Mouse (Mus musculus): ENCODE data around the gene Hoxd8.

Gene Hoxd8

DNA sequence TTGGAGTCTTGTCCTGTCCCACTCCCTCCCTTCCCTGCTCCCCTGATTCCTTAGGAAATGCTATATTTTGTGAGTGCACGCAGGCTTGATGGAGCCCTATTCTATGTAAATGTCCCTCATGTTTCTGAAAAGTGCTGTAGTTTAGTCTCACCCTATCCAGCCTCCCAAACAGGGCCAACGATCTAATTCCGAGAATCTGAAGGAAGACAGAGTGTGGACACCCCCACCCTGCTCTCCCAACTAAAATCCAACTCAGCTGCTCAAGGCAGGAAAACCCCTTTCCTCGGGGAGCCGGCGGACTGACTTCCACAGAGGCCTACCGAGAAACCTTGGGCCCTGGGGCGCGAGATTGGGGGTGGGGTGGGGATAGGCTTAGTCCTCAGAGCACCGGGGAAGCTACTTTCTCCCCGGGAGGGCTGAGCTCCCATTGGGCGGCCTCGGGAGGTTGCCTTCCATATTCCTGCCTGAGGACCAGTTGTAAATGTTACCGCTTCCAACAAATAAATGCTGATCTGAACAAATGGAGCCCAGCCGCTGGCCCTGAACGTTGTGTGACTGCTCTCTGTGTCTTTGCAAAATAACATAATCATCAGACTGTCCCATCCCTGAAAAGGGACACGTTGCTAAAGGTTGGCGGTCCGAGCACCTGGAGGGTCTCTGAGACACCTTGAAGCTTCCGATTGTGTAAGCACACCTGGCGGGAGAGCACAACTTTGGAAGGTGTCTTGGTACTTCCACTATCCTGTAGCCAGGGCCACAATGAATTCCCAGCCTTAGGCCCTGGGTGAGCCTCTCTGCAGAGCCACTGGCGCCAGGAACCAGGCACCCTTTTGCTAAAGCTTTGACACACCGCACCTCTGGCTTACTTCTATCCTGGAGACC is 4.5 kb upstream of the Hoxd8 start:
- DNase-seq: no peak

DNA sequence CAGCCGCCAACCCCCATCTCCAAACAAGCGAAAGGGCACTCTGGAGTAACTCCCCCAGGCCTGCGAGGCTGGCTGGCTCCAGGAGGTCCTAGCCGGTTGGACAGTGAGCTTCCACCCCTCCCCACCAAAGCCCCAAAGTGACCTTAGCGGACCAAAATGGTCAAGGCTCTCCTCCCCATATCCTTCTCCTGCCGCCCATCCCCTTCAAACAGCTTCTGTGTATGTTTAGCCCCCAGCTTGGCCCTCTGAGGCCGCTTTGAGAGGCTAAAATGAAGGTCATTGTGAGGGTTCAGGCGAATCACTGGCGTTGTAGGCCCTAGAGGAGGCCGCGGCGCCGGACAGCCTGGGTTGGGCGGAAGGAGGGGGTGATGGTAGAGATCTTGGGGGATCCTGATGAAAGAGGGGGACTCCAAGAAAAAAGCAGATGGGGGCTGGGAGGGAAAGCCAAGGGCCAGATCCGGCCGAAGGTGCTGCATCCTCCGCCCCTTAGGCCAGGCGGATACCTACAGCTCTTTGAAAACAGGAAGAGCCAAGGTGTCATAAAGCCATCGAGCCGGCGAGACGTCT is 3.8 kb upstream of the Hoxd8 start:
- DNase-seq: no peak

DNA sequence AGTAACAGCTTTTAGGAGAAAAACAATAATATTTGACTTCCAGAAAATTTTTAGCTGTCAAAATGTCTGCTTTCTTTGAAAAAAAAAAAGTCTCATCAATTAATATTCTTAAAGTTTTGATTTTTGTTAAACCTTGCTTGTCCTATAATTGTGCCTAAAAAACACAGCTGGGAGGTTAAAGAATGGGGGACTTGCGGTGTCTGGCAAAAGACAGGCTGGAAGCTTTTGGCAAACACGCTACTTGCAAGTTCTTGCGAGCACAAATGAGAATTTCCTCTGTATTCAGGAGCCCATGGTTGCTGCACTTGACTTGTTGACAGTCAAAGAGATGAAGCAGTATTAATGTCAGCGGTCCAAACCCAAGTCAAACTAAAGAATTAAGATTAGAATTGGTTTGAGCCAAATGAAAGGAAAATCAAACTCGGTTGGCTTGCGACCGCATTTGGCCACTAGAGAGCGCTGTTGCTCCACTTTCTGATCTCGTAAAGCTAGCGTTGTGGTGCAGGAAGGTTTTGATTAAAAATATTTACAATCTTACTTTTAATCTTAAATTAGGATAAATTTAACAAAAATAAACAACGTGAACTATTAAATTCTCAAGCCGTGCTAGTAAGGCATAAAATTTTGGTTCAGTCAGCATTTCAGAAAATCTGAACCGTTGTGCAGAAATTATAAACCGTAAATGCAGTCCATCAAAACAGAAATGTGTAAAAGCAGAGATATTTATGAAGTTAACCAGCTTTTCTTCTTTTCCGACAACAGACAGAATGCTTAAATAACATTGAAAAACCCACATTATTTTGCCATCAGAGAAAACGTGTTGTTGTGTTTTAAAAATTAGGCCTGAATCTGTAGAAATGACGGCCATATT is 2.2 kb upstream of the Hoxd8 start:
- peak; percentile 73 to 78 for DNase-seq

DNA sequence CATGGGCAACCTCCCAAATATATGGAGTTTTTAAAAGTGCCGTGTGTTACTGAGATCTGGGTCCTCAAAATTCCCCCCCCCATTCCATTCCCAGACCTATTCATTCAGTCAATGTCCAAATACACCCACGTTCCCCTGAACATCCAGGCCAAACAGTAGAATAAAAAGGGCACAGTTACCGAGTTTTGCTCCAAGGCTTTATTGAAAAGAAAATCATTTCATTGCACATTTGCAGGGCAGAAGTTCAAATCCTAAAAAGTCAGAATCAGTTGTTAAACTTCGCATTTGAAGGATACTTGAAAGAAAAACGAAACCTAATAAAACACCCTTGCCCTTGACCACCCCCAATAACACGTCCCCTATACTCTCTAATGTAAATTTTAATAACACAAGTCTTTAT is 1.6 kb upstream of the Hoxd8 start:
- DNase-seq: no peak

DNA sequence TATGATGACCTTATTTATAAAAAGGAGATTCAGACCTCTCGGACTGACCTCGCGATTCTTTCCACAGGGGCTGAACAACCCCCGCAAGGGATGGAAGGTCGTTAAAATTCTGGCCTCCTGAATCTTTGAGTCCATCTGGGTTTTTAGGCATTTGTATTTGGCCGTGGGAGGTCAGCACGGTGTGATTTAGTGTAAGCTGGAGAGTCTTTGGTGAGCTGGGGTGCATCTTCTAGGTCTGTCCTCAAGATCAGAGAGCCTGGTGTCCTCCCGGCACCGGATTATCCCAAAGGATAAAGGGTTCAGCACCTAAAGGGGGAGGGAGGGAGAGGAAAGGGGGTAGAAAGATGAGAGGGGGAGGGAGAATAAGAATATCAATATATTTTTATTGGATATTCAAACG is 1.1 kb upstream of the Hoxd8 start:
- no peak for DNase-seq

DNA sequence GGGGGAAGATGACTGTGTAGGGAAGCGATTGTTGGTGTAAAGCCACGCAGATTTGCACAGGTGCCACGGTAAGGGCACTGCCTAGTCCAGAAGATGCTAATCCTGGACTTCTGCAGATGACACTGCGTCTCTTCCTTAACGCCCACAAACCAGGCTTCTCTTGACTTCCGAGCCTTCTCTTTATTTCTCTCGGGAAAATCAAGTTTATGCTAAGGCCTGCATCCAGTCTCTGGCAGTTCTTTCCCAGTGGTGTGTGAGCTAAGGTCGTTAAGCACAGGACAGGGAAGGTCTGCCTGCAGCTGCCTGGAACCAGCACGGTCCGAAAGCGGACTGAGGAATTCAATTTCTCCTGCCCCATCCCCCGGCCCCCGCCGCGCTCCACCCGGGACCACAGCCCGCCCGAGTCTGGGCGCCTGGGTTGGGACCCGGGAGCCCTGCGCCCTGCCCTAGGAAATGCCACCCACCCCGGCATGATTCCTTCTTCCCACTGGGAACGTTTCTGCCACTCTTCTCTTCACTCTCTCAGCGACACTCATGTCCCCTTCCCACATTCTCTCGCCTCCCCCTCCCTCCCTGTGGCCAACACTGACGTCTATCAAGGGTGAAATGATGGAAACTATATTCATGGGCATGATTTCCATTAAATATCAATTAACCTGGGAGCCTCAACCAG is 559 bp upstream of the Hoxd8 start:
- no peak for DNase-seq

DNA sequence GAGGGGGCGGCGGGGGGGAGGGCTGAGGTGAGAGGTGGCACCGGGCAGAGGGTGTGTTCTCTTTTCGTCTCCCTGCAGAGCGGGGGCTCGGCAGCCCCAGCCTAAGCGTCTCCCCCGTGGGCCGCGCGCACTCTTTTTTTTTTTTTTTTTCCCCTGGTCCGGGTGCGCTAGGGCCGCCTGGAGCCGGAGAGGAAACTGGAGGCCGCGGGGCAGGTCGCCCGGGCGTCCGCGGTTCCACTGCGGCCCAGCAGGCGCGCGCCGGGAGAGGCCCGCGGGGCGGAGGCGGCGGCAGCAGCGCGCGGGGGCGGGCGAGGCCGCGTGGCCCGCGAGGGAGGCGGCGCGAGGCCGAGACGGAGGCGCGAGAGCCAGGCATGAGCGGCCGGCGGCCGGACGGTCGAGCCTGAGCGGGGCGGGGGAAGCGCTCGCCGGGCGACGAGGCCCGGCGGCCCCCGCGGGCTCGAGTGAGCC is 618 bp downstream of the Hoxd8 start:
- DNase-seq: no peak

DNA sequence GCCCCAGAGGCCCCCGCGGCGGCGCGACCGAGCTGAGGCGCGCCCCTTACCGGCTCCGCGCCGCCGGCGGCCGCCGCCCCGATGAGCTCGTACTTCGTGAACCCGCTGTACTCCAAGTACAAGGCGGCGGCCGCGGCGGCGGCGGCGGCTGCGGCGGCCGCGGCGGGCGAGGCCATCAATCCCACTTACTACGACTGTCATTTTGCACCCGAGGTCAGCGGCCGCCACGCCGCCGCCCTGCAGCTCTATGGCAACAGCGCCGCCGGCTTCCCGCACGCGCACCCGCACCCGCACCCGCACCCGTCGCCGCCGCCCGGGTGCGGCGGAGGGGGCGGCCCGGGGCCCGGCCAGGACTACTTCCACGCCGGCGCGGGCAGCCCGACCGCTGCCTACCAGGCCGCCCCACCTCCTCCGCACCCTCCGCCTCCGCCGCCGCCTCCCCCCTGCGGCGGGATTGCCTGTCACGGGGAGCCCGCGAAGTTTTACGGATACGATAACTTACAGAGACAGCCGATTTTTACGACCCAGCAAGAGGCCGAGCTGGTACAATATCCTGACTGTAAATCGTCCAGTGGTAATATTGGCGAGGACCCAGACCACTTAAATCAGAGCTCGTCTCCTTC is 1.2 kb downstream of the Hoxd8 start:
- no peak for DNase-seq

DNA sequence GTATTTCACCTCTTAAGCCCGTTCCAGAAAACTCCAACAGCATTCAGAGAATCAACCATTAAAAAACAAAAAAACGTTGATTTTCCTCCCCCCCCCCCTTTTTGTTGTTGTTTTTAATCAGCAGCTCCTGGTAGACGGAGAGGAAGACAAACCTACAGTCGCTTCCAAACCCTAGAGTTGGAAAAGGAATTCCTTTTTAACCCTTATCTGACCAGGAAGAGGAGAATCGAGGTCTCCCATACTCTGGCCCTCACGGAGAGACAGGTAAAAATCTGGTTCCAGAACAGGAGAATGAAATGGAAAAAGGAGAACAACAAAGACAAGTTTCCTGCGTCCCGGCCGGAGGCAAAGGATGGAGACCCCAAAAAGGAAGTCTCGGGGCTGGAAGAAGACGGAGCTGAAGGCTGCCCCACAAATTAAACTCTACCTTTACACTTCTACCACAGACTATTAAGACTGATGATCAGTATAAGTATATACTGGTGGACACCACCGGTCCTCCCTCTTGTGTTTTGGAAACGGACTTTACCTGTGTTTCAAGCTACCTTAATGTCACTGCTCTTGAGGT is 2.1 kb downstream of the Hoxd8 start:
- DNase-seq: no peak

DNA sequence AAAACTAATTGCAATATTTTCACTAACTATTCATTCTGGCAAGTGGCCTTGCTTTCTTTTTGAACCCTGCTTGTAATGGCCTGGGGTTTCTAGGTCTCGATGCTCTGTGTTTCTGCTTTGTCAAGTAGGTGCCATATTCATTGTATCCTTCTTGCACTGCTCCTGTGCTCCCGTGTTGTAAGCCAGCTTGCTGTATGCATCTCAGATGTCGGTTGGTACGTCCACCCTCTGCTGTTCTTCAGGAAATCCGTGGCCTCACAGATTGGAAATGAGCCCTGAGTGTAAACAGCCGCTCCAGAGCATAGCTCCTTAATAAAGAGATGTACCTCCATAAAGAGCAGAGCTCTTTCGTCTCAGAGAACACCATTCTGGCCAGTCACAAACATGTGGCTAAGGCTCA is 3.2 kb downstream of the Hoxd8 start:
- no peak for DNase-seq

DNA sequence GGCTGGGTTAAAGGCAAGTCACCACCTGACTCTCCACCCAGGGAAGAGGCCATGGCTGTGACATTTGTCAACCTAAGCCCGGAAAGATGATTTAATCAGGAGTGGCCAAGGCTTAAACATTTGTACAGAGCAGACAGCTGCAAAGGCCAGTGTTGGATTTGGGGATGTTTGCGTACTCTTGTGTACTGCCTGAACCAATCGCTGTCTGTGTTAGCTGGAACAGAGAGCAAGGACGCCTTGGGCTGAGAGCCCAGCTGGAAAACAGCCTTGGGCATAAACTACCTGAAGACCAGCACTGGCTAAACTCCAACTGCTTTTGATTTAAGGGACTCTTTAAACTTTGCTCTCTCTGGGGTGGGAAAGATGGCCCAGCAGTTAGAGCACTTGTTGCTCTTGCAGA is 4.3 kb downstream of the Hoxd8 start:
- no peak for DNase-seq

DNA sequence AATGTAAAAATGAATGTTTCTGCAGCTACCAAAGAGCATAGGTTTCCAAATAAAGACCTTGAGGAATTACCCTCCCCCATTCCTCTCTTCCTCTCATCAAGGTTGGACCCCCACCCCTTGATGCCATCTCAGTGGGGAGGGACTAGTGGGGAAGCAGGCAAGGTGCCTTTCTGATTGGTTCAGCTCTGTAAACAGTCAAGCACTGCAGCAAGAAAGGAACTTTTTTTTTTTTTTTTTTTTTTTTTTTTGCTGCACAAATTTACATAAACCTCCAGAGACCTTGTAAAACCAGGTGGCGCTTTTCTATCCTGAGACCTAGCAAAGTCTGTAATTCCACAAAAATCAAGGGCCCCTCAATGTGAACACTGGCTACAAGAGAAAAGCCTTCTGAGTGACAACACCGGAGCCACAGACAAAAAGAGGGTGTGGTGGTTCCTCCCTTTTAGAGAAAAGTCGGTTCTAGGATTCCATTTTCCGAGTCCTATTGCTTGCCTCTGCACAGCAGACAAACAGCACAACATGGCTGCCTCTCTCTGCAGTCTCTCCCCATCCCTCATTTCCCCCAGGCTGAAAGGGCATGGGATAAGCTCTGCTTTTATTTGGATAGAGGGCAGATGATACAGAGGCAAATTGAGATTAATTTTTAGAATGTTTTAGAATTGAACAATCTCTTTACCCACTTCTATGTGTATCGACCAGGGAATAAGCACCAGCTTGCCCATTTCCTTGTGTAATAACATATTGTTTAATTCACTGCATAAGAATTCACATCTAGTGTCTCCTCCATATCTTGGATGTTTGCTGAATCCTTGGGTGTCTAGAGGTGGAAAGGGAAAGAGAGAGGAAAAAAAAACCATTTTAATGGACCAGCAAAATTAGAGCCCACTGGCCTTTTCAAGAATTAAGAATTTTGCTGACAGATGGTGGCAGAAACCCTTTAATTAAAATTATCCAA is 5.3 kb downstream of the Hoxd8 start:
- DNase-seq: no peak

DNA sequence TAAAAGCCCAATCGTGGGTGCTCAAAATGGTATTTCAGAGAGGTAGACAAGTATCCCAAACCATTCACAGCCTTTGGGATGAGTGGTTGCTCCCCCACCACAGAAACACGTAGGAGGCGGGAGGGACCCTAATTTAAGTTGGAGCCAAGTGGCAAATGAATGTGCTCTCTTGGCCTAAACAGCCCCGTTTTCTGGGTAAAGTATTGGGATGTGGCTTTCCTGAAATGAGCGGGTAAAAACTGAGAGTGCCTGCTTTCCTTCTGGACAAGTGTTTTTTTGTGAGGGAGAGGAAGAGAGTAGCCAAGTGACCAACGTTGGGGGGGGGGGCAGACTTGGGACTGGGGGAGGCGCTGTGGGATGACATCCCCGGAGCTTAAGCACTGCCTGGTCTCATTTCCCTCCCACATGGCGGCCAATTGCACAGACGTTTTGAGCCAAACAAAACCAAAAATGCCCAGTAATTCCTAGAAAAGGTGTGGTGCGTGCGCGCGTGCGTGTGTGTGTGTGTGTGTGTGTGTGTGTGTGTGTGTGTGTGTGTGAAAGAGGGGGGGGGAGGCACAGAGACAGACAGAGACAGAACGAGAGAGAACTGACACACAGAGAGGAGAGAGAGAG is 6.6 kb downstream of the Hoxd8 start:
- DNase-seq: no peak

DNA sequence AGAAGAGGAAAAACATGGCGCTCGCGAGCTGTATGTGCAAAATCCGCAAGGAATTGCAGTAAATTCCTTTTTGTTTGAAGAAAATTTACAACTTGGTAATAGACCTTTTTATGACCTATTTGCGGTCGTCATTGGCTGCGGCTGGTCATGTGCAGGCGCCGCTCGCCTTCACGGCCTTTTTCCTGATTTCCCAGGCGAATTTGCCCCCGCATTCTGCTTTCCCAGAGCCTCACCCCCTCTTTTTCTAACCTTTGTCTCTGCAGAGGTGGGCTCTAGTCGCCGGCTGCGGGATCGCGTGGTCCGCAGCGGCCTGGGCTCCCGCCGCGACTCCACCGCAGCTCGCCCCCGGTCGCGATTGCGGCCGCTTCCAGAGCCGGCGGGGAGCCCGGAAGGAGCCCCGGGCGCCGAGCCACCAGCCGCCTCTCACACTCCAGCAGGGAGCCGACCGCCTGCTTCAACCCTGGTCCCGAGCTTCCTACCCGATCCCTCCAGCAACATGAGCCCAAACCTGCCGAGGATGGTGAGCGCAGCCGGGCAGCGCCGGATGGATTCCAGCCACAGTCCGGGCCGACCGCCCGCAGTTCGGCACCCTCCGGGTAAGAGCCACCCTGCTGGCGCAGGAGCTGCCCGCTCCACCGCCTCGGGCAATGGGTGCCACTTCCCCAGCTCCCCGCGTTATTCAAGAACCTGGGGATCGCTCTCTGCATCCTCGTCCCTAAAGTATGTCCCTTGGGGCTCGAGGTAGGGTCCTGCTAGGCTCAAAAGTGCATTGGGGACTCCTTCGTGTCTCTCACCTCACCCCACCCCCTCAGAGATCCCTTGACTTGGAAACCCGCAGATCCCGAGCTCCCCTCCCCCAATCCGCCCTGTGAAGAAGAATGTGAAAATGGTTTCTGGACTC is 7.6 kb downstream of the Hoxd8 start, which contains the start of the genes Hoxd3 and Hoxd4:
Gene Hoxd3 (plus strand): TSS at position 207 of the 901 bp plus-strand sequence.
Gene Hoxd4 (plus strand): TSS at position 209 of the 901 bp plus-strand sequence.
- no peak for DNase-seq

DNA sequence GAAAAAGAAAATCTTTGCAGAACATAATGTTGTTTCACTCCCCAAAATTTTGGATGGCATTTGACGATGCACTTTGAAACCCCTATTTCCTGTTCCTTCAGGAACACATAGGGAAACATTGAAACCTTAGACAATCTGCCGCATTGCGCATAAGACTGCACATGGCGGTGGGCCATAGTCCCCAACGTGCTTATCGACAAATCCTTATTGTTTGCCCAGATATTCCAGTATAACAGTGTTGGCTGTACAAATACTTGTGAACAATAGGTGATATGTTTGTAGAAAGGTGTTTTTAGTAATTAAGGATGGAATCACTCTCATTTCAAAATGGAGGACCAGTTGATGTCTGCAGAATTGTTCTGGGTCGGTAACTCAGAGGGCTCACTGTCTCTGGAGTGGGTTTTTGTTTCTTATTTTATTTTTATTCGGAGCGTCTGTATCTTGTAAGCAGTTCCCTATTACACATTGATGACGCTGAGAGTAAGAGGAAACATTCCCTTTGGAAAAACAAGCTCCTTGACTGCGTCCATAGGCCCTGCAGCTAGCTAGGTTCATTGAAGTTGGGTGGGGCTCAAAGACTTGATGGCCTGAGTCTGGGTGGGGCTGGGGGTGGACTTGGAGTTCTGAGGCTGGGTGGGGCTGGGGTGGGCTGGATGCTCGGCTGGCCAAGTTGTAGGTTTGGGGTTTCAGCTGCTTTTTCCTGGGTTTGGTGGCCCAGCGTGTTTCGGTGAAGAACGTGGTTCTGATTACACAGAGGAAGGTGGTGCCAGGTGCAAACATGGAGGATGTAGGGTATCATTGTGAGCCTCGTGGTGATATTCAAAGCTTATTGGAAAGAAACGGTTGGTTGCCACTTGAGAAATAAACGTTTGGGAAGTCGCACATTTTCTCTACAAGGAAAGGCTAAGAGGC is 9.1 kb downstream of the Hoxd8 start:
- no peak for DNase-seq

DNA sequence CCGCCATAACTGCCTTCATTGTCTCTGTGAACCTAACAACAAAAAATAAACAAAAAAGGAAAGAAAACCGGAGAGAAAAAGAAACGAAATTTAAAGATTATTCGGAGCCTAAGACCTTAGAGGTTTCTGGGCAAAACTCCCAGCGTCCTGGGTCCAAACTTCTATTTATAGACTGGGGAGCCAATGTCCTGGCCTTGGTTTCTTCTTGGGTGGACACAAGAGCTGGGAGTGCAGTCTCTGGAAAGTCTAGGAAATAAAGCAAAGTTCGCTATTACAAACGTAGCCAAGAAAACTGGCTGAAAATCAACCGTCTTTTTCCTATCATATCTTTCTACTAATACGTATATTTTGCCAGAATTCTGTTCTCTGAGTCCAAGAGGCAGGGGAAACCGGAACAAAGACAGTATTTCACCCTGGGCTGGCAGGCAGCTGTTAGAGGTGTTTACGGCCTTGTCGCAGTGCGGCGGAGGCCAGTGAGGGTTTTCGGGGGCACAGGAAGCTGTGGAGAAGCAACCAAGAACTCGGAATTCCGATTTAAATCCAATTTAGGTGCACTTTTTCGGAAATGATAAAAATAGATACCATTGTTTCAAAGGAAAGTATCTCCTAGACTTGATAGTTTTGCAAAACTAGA is 9.9 kb downstream of the Hoxd8 start:
- DNase-seq: no peak

DNA sequence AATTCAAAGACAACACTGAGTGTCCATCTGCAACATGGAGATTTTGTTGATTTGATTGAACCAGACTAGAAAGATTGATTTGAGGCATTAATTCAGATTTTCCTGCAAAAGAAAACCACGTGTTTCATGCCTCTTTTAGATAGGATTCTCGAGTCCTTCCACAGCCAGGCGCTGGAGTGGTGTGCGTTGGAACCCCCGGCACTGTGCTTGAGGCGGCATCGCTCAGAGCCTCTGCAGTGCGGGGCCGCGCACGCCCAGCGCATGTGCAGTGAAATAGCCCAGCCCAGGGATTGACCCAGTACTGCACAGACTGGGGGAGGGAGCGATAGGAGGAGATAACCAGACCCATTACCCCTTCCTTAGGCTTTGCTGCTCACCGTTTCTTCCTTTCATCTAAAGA is 10.5 kb downstream of the Hoxd8 start:
- no peak for DNase-seq

Data from cerebellum, postnatal 36 days (tissue).